Mouse (Mus musculus) neural tube, embryonic 15.5 days (tissue): ENCODE data around the gene Cnnm3. TPM values are rescaled to one million over a fixed set of nuclear protein-coding genes. Genes with fewer than 3 reads are reported as not detected.

Experiments used
- ATAC-seq: fragments of 200-750 bp; cut with Nextera tagmentation; 2 replicates; pipeline ENCODE4 v1.8.0; 2017; ENCODE audit warnings: mild to moderate bottlenecking, moderate TSS enrichment, moderate library complexity; ENCODE audit not compliant: low FRiP score
- H3K27ac ChIP-seq: fragments of 300-500 bp; sonication (generic); replicated peaks from 2 replicates; pipeline ENCODE4 v1.5.1; 2015; ENCODE audit warnings: mild to moderate bottlenecking, inconsistent platforms
- H3K27me3 ChIP-seq: fragments of 300-500 bp; sonication (generic); replicated peaks from 2 replicates; pipeline ENCODE4 v1.6.1; 2015; ENCODE audit warnings: inconsistent platforms
- H3K36me3 ChIP-seq: fragments of 300-500 bp; sonication (generic); 2 replicates; pipeline ENCODE4 v1.6.1; 2015; ENCODE audit warnings: inconsistent platforms
- H3K4me1 ChIP-seq: fragments of 300-500 bp; sonication (generic); 2 replicates; pipeline ENCODE4 v1.6.1; 2015; ENCODE audit warnings: inconsistent platforms
- H3K4me2 ChIP-seq: fragments of 300-500 bp; sonication (generic); 2 replicates; pipeline ENCODE4 v1.6.1; 2015; ENCODE audit warnings: inconsistent platforms, mild to moderate bottlenecking, moderate library complexity
- H3K4me3 ChIP-seq: fragments of 300-500 bp; sonication (generic); replicated peaks from 2 replicates; pipeline ENCODE4 v1.5.1; 2015; ENCODE audit warnings: mild to moderate bottlenecking, inconsistent platforms
- H3K9ac ChIP-seq: fragments of 300-500 bp; sonication (generic); replicated peaks from 2 replicates; pipeline ENCODE4 v1.6.1; 2015; ENCODE audit warnings: mild to moderate bottlenecking, inconsistent platforms
- H3K9me3 ChIP-seq: fragments of 300-500 bp; sonication (generic); replicated peaks from 2 replicates; pipeline ENCODE4 v1.6.1; 2016; ENCODE audit warnings: inconsistent platforms
- WGBS: fragments of 180-500 bp; shearing (Covaris S2); methylation state at CpG from one replicate; pipeline ENCODE4 v1.1.7; 2015; ENCODE audit warnings: mixed read lengths; 5-methylcytosine and 5-hydroxymethylcytosine counted together
- microRNA-seq: library from miRNA; unstranded; fragments of <30 nt; microRNA quantifications from one replicate; pipeline ENCODE4, GENCODE M21; 2017
- polyA plus RNA-seq: library from polyadenylated mRNA; unstranded; fragments of >200 nt; fragmentation: Nextera tagmentation; extraction: Ambion mirVana; gene quantifications from 2 replicates; pipeline ENCODE4 v1.2.1, GENCODE M21; 2015

Cnnm3 gene
- polyA plus RNA-seq, 1 experiment from 2014 or later, result 4.5 TPM

- no peak for ATAC-seq
Measured at GRCm38 (mm10) chr1:36572709-36573108, 61.0 kb downstream of the Cnnm3 start.

GRCm38 (mm10) chr1:36573524-36573923 lies 61.9 kb downstream of the Cnnm3 start:
- no peak overlapping the region for H3K4me3 ChIP-seq
- H3K9me3 ChIP-seq, result no peaks in the 10 kb centered on the region
- 84% methylated on average over 8 of the region's 8 CpGs for WGBS
- peaks cover 14% of the 10 kb centered on the region; the same call in 1 of the 2 replicates for H3K4me1 ChIP-seq
- no peak for ATAC-seq
- H3K4me2 ChIP-seq, result no peak overlapping the region
- H3K27ac ChIP-seq, result no peak overlapping the region
- H3K27me3 ChIP-seq, result no peaks in the 10 kb centered on the region
- H3K9ac ChIP-seq, result no peak overlapping the region
- H3K36me3 ChIP-seq, result no peaks in the 10 kb centered on the region

More at GRCm38 (mm10) chr1:36572709-36573108, 61.0 kb downstream of the Cnnm3 start:
- no peak overlapping the region for H3K9ac ChIP-seq
- 66% methylated on average over 1 of the region's 1 CpGs for WGBS
- H3K4me1 ChIP-seq, result peaks cover 21% of the 10 kb centered on the region
- H3K4me3 ChIP-seq, result no peak overlapping the region
- H3K27ac ChIP-seq, result no peak overlapping the region
- H3K4me2 ChIP-seq, result no peak overlapping the region
- H3K36me3 ChIP-seq, result no peaks in the 10 kb centered on the region
- H3K27me3 ChIP-seq, result no peaks in the 10 kb centered on the region
- no peaks in the 10 kb centered on the region for H3K9me3 ChIP-seq

DNA sequence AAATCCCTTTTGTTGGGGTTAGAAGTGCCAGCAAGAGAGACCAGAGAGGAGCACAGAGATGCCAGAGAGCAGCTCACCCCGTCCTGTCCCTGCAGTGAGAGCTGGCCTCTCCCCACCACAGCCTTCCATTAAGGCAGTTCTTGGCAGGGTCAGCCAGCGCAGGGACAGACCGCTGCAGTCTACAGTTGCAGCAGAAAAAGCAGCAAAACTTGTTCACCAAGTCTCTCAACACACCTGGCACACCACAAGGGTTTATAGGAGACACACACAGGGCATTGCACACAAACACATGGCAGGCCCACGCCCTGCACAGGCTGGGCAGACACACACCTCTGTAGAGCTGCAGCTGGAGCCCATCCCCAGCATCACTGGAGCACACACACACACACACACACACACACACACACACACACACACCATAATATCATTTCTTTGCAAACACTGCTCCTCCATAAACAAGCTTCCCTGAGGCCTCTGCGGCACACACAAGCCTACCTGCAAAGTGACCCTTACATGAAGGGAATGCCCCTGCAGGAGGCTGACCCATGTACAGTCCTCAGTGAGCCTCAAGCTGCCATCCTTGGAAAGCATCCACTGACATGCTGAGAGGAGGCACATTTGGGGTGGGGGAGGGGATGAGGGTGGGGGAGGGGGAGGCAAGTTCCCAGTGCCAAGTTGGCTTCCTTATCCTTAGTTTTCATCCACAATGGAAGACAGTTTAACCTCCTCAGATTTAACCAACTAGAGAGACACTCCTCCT lies 62.7 kb downstream of the Cnnm3 start:
- Histone ChIP-seq H3K9ac (no peak overlapping the region), H3K4me3 (no peak overlapping the region), H3K27ac (no peak overlapping the region), H3K36me3 (no peaks in the 10 kb centered on the region), H3K9me3 (no peaks in the 10 kb centered on the region), H3K4me1 (peaks cover 11% of the 10 kb centered on the region; the same call in 1 of the 2 replicates), H3K4me2 (no peak overlapping the region), H3K27me3 (no peaks in the 10 kb centered on the region)
- ATAC-seq, result no peak
- WGBS, result 78% methylated on average over 5 of the region's 5 CpGs

DNA sequence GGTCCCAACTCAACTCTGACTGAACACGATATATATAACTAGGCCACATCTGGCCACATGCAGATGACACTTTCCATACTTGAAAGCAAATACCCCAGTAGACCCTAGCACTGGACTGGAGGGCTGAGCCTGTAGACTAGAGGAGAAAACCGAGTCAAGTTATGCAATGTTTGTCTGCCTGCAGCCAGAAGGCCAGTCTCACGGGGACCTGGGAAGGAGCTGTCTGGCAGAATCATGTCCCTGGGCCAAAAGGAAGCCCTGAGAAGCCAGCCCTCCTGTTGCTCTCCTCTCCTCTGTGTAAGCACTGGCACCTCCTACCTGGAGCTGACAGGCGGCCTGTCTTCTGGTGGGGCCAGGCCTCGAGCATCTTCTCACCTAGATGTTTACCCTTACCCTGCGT lies 63.7 kb downstream of the Cnnm3 start:
- Histone ChIP-seq H3K36me3 (no peaks in the 10 kb centered on the region), H3K4me2 (no peak overlapping the region), H3K27ac (no peak overlapping the region), H3K9ac (no peak overlapping the region), H3K9me3 (no peaks in the 10 kb centered on the region), H3K4me3 (no peak overlapping the region), H3K27me3 (no peaks in the 10 kb centered on the region), H3K4me1 (peaks cover 20% of the 10 kb centered on the region)
- no peak for ATAC-seq
- WGBS, result 74% methylated on average over 6 of the region's 6 CpGs

DNA sequence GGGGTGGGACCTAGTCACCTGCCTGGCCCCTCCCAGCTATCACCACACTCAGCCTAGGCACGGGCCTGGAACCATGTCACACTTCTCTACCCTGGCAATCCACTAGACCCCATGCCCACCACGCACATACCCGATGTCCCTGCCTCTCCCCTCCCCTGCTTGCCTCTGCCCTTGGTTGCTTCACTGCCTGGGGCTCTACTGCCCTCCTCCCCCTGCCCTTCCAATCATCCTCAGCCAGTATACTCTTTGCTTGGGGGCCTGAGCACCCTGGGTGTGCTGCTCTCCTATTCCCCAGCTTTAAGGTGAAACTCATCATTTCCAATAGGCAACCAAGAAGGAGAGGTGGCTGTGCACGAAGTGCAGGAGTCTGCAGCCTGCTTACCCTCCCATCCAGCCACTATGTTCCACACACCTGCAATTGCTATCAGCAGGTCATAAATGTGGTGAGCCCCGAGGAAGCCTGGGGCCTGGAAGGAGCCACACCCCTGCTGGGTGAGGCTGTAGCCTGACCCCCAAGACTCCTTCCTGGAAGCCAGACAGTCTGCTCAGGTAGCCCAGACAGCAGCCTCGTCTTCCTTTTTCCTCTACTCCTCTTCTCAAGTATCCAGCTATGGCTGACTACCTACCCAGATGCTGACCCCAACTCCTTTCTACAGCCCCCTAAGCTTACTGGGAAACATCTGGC lies 65.5 kb downstream of the Cnnm3 start:
- Histone ChIP-seq H3K9ac (no peak overlapping the region), H3K36me3 (no peaks in the 10 kb centered on the region), H3K4me1 (peaks cover 33% of the 10 kb centered on the region), H3K9me3 (no peaks in the 10 kb centered on the region), H3K27ac (no peak overlapping the region), H3K27me3 (no peaks in the 10 kb centered on the region), H3K4me3 (no peak overlapping the region), H3K4me2 (no peak overlapping the region)
- WGBS, result 57% methylated on average over 6 of the region's 6 CpGs
- no peak for ATAC-seq

Small RNA genes within 50 kb of the gene (microRNA-seq; reads per million reads assigned to microRNA genes)
- not detected for gene Gm47280

Other genes with a start within 250 kb of the Cnnm3 start
- 2.2 and 3.2 TPM in 2 replicates for gene Neurl3, start 237.2 kb upstream of the Cnnm3 start, polyA plus RNA-seq
- 3.7 and 9.8 TPM in 2 replicates for gene Arid5a, start 204.1 kb upstream of the Cnnm3 start, polyA plus RNA-seq
- 36.0 and 36.7 TPM in 2 replicates for gene Kansl3, start 142.7 kb upstream of the Cnnm3 start, polyA plus RNA-seq
- 1.8 and 2.0 TPM in 2 replicates for gene Fer1l5, start 139.6 kb upstream of the Cnnm3 start, polyA plus RNA-seq
- gene Lman2l, start 66.6 kb upstream of the Cnnm3 start, polyA plus RNA-seq, result 69.4 and 73.6 TPM in 2 replicates
- gene Cnnm4, start 40.2 kb upstream of the Cnnm3 start, polyA plus RNA-seq, result 10.6 and 15.0 TPM in 2 replicates
- gene Ankrd23, start 25.0 kb downstream of the Cnnm3 start, polyA plus RNA-seq, result 21.6 and 21.8 TPM in 2 replicates
- 0.36 and 1.2 TPM in 2 replicates for gene Gm42417, start 27.6 kb downstream of the Cnnm3 start, polyA plus RNA-seq
- 29.4 and 33.0 TPM in 2 replicates for gene Ankrd39, start 35.6 kb downstream of the Cnnm3 start, polyA plus RNA-seq
- 20.5 and 20.8 TPM in 2 replicates for gene Sema4c, start 46.5 kb downstream of the Cnnm3 start, polyA plus RNA-seq
- 0.27 and 0.51 TPM in 2 replicates for gene Fam178b, start 171.3 kb downstream of the Cnnm3 start, polyA plus RNA-seq
- 808 and 899 TPM in 2 replicates for gene Cox5b, start 179.6 kb downstream of the Cnnm3 start, polyA plus RNA-seq
- gene 4933424G06Rik, start 198.3 kb downstream of the Cnnm3 start, polyA plus RNA-seq, result 0.32 and 0.74 TPM in 2 replicates
- 122 TPM in 2 replicates for gene Actr1b, start 202.6 kb downstream of the Cnnm3 start, polyA plus RNA-seq
- gene Zap70, start 249.9 kb downstream of the Cnnm3 start, polyA plus RNA-seq, result 1.2 and 5.1 TPM in 2 replicates